ENCODE assay signal across 17 mouse cellular contexts in genomic region chr13:104563019-104563418, GRCm38 (mm10).
"Had no signal": no experiment of that assay in that cellular context is flagged by ENCODE, and none has a peak within 500 bp of the region (broad histone marks: within the 10 kb centered on the region; RNA-seq: fewer than 3 reads in every experiment).

No protein-coding gene starts in this region.

- H3K4me2 ChIP-seq: limb, embryonic 13.5 days; liver, embryonic 11.5 days; liver, embryonic 15.5 days; lung, embryonic 14.5 days; midbrain, embryonic 11.5 days; midbrain, embryonic 15.5 days; neural tube, embryonic 13.5 days; stomach, embryonic 15.5 days had no signal

- H3K27ac ChIP-seq: layer of hippocampus, adult 2 months; liver, embryonic 15.5 days; macrophage; midbrain, embryonic 15.5 days; neural tube, embryonic 13.5 days; stomach, embryonic 15.5 days had no signal

- ATAC-seq: midbrain, embryonic 15.5 days had no signal

- H3K4me1 ChIP-seq: liver, embryonic 15.5 days; midbrain, embryonic 15.5 days; stomach, embryonic 15.5 days had no signal

- H3K4me3 ChIP-seq: layer of hippocampus, adult 2 months; limb, embryonic 13.5 days; liver, embryonic 15.5 days; megakaryocyte, embryonic 14.5 days; midbrain, embryonic 15.5 days; neural tube, embryonic 13.5 days; stomach, embryonic 15.5 days had no signal

- H3K9me3 ChIP-seq: limb, embryonic 13.5 days; liver, embryonic 15.5 days; megakaryocyte, embryonic 14.5 days; midbrain, embryonic 15.5 days; neural tube, embryonic 13.5 days; stomach, embryonic 15.5 days had no signal

- H3K9ac ChIP-seq: limb, embryonic 13.5 days; liver, embryonic 15.5 days; lung, embryonic 14.5 days; midbrain, embryonic 15.5 days; neural tube, embryonic 13.5 days; stomach, embryonic 15.5 days had no signal

- H3K36me3 ChIP-seq: limb, embryonic 13.5 days; liver, embryonic 15.5 days; midbrain, embryonic 15.5 days; neural tube, embryonic 13.5 days; stomach, embryonic 15.5 days had no signal

- DNase-seq: kidney, postnatal 10 days; kidney, postnatal 4 days; lung, embryonic 14.5 days; lung, postnatal 10 days; right cerebral cortex, postnatal 14 days; thymus, adult 2 months; thymus, postnatal 25 days had no signal

- H3K27me3 ChIP-seq: limb, embryonic 13.5 days; liver, embryonic 15.5 days; midbrain, embryonic 15.5 days; neural tube, embryonic 13.5 days; stomach, embryonic 15.5 days had no signal
